ENCODE assay signal across 15 mouse cellular contexts in the genomic region with DNA sequence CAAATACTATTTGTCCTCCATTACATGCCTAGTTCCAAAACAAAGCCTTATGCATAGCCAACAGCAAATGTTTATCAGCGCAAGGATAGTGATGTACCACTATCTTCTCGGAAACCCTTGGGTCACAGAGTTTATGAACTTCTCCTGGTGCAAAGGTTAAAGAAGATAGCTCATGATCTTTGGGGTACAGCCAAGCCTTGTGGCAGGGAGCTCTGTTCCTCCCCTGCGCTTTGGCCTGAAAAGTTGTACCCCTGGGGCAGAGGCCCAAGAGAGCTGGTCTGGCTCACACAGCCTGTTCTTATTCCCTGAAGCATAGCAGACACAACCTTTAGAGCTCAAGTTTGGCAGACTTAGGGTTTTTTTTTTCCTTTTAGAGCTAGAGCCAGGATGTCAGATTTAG.
DNase-seq lines count a peak whose midpoint lies in the region; ATAC-seq and TF ChIP-seq lines count a peak whose summit lies in the region.
"Had no signal": no experiment of that assay in that cellular context is flagged by ENCODE, and none has a peak within 500 bp of the region (broad histone marks: within the 10 kb centered on the region; RNA-seq: fewer than 3 reads in every experiment).

No protein-coding gene starts in this region.

- POLR2A ChIA-PET in Patski (lab: Charles Lee) = no interaction called here

- no peaks in the 10 kb centered on the region for H3K27me3 ChIP-seq in embryonic facial prominence, embryonic 14.5 days (replicated peaks; ENCODE audit: control insufficient read depth, insufficient read depth, low read length)
- no peaks in the 10 kb centered on the region for H3K27me3 ChIP-seq in embryonic facial prominence, embryonic 10.5 days (replicated peaks; ENCODE audit: low read depth, poor library complexity, severe bottlenecking)
- H3K27me3 ChIP-seq in kidney, embryonic 14.5 days (ENCODE audit: control insufficient read depth, insufficient read depth, low read length) = no peaks in the 10 kb centered on the region
- H3K27me3 ChIP-seq in Patski = no peaks in the 10 kb centered on the region
- H3K27me3 ChIP-seq in lung, postnatal 0 days (replicated peaks; ENCODE audit: insufficient read depth, low read length) = no peaks in the 10 kb centered on the region
- H3K27me3 ChIP-seq: midbrain, embryonic 15.5 days; neural tube, embryonic 13.5 days had no signal

- TF ChIP-seq CTCF in Patski (IDR thresholded peaks at IDR 0.05) = no peak
- TF ChIP-seq CTCF in lung, postnatal 0 days (IDR thresholded peaks at IDR 0.05) = no peak

- no peak overlapping the region for H3K9ac ChIP-seq in embryonic facial prominence, embryonic 14.5 days (ENCODE audit: low read depth, low read length)
- no peak overlapping the region for H3K9ac ChIP-seq in kidney, embryonic 14.5 days (ENCODE audit: low read depth, low read length)
- H3K9ac ChIP-seq in lung, postnatal 0 days (replicated peaks; ENCODE audit: low read depth) = no peak overlapping the region
- H3K9ac ChIP-seq: heart, embryonic 15.5 days; liver, embryonic 14.5 days; midbrain, embryonic 15.5 days; neural tube, embryonic 13.5 days had no signal

- no peak overlapping the region for H3K27ac ChIP-seq in embryonic facial prominence, embryonic 14.5 days (replicated peaks; ENCODE audit: low read depth, low read length)
- H3K27ac ChIP-seq in embryonic facial prominence, embryonic 10.5 days (replicated peaks) = no peak overlapping the region
- H3K27ac ChIP-seq in kidney, embryonic 14.5 days (ENCODE audit: low read depth, low read length) = no peak overlapping the region
- no peak overlapping the region for H3K27ac ChIP-seq in lung, postnatal 0 days (ENCODE audit: low read length)
- H3K27ac ChIP-seq: heart, embryonic 15.5 days; liver, embryonic 14.5 days; macrophage; midbrain, embryonic 15.5 days; neural tube, embryonic 13.5 days had no signal

- no peak for ATAC-seq in embryonic facial prominence, embryonic 14.5 days (ENCODE audit: low read depth)
- ATAC-seq in kidney, embryonic 14.5 days (ENCODE audit: low FRiP score, low TSS enrichment) = no peak
- ATAC-seq in Patski = no peak
- ATAC-seq in lung, postnatal 0 days = no peak
- ATAC-seq: midbrain, embryonic 15.5 days had no signal

- WGBS in embryonic facial prominence, embryonic 14.5 days = 78% methylated on average over 3 of the region's 3 CpGs
- 85% methylated on average over 3 of the region's 3 CpGs for WGBS in embryonic facial prominence, embryonic 10.5 days
- 92% methylated on average over 3 of the region's 3 CpGs for WGBS in kidney, embryonic 14.5 days
- WGBS in lung, postnatal 0 days = 85% methylated on average over 3 of the region's 3 CpGs

- CTCF ChIA-PET in Patski (lab: Charles Lee) = interaction anchor here (0.8 to 1.5 kb wide), 3 partner anchors 11 to 115 kb away, joined by 3 read pairs; no protein-coding TSS in a partner anchor

- DNase-seq in embryonic facial prominence, embryonic 14.5 days (ENCODE audit: low spot score) = peak; percentile 27
- DNase-seq in embryonic facial prominence, embryonic 10.5 days (ENCODE audit: low spot score) = no peak
- DNase-seq in kidney, adult 18-20 months = peak; percentile 23
- DNase-seq in Patski (ENCODE audit: low read depth, low spot score) = peak; percentile 53
- peak; percentile 64 for DNase-seq in kidney, postnatal 14 days
- DNase-seq in lung, postnatal 0 days (ENCODE audit: low spot score) = no peak
- no peak for DNase-seq in embryo, embryonic 10.5 days (ENCODE audit: low spot score)
- DNase-seq: cerebellum, adult 11 months had no signal

- in situ Hi-C loops in Patski (cut with MboI; ENCODE audit: low pct_unique_long_range_greater_than_20kb) = loop anchor here (5.0 kb wide), 1 partner anchor 288 kb away; no protein-coding TSS in a partner anchor

- H3K36me3 ChIP-seq in embryonic facial prominence, embryonic 14.5 days (ENCODE audit: control insufficient read depth, insufficient read depth, low read length) = no peaks in the 10 kb centered on the region
- no peaks in the 10 kb centered on the region for H3K36me3 ChIP-seq in embryonic facial prominence, embryonic 10.5 days (replicated peaks)
- no peaks in the 10 kb centered on the region for H3K36me3 ChIP-seq in kidney, embryonic 14.5 days (ENCODE audit: control insufficient read depth, insufficient read depth, low read length)
- H3K36me3 ChIP-seq in lung, postnatal 0 days (ENCODE audit: insufficient read depth, low read length) = no peaks in the 10 kb centered on the region
- H3K36me3 ChIP-seq: G1E; heart, embryonic 15.5 days; midbrain, embryonic 15.5 days; neural tube, embryonic 13.5 days had no signal

- no peaks in the 10 kb centered on the region for H3K9me3 ChIP-seq in embryonic facial prominence, embryonic 14.5 days (ENCODE audit: control insufficient read depth, low read length)
- no peaks in the 10 kb centered on the region for H3K9me3 ChIP-seq in embryonic facial prominence, embryonic 10.5 days
- no peaks in the 10 kb centered on the region for H3K9me3 ChIP-seq in kidney, embryonic 14.5 days (ENCODE audit: control insufficient read depth, low read length)
- no peaks in the 10 kb centered on the region for H3K9me3 ChIP-seq in lung, postnatal 0 days (ENCODE audit: low read length)
- H3K9me3 ChIP-seq: heart, embryonic 15.5 days; midbrain, embryonic 15.5 days; neural tube, embryonic 13.5 days had no signal

- no peak overlapping the region for H3K4me3 ChIP-seq in embryonic facial prominence, embryonic 14.5 days (ENCODE audit: low read depth, low read length)
- no peak overlapping the region for H3K4me3 ChIP-seq in embryonic facial prominence, embryonic 10.5 days
- H3K4me3 ChIP-seq in kidney, embryonic 14.5 days (ENCODE audit: low read length) = no peak overlapping the region
- H3K4me3 ChIP-seq in lung, postnatal 0 days (ENCODE audit: low read depth, low read length) = no peak overlapping the region
- H3K4me3 ChIP-seq: heart, embryonic 15.5 days; midbrain, embryonic 15.5 days; neural tube, embryonic 13.5 days had no signal

- no peak overlapping the region for H3K4me2 ChIP-seq in embryonic facial prominence, embryonic 14.5 days (ENCODE audit: low read depth, low read length)
- no peak overlapping the region for H3K4me2 ChIP-seq in kidney, embryonic 14.5 days (replicated peaks; ENCODE audit: low read depth, low read length)
- no peak overlapping the region for H3K4me2 ChIP-seq in lung, postnatal 0 days (replicated peaks; ENCODE audit: low read depth, low read length)
- H3K4me2 ChIP-seq: heart, embryonic 15.5 days; midbrain, embryonic 15.5 days; neural tube, embryonic 13.5 days had no signal

- no peak for TF ChIP-seq EP300 in lung, postnatal 0 days (IDR thresholded peaks at IDR 0.05)

- H3K4me1 ChIP-seq in embryonic facial prominence, embryonic 14.5 days (ENCODE audit: control insufficient read depth, insufficient read depth, low read length) = peaks cover 7% of the 10 kb centered on the region; the same call in 1 of the 2 replicates
- no peaks in the 10 kb centered on the region for H3K4me1 ChIP-seq in embryonic facial prominence, embryonic 10.5 days
- no peaks in the 10 kb centered on the region for H3K4me1 ChIP-seq in kidney, embryonic 14.5 days (ENCODE audit: control insufficient read depth, insufficient read depth, low read length)
- no peaks in the 10 kb centered on the region for H3K4me1 ChIP-seq in lung, postnatal 0 days (ENCODE audit: insufficient read depth, low read depth, low read length)
- H3K4me1 ChIP-seq: heart, embryonic 15.5 days; midbrain, embryonic 15.5 days; neural tube, embryonic 13.5 days had no signal

Comparison
In these comparisons a context has a peak if more than half of its experiments do, and no peak if none do; other contexts are left out.
1. DNase-seq: peak in embryonic facial prominence, embryonic 14.5 days (single experiment), kidney, adult 18-20 months (single experiment), Patski (single experiment) and kidney, postnatal 14 days (single experiment); none in embryonic facial prominence, embryonic 10.5 days (single experiment), lung, postnatal 0 days (single experiment) and embryo, embryonic 10.5 days (single experiment).